Mouse (Mus musculus) thymus, postnatal 14 days (tissue): ENCODE measurements around the gene Pik3ip1.
A peak's percentile ranks its signal among the peaks of the same experiment; 100 is the strongest.

ENCODE experiments used
- DNase-seq: peaks from one replicate; pipeline ENCODE4 v3.0.0; 2021

The Pik3ip1 gene

GRCm38 (mm10) chr11:3382602-3383594 is 52.7 kb downstream of the Pik3ip1 start:
- peak; percentile 36 for DNase-seq

- DNase-seq = peak; percentile 88
These were observed 56.8 kb downstream of the Pik3ip1 start for GRCm38 (mm10) chr11:3386941-3387368.

- no peak for DNase-seq
These were observed 57.4 kb downstream of the Pik3ip1 start for GRCm38 (mm10) chr11:3387482-3388196.

GRCm38 (mm10) chr11:3389996-3390395 is 59.8 kb downstream of the Pik3ip1 start:
- DNase-seq = no peak

GRCm38 (mm10) chr11:3390789-3391188 is 60.6 kb downstream of the Pik3ip1 start:
- DNase-seq = no peak

- no peak for DNase-seq
These were observed 62.3 kb downstream of the Pik3ip1 start for GRCm38 (mm10) chr11:3392526-3392925.
